Mouse (Mus musculus): ENCODE measurements at regions not wholly inside any gene's neighbourhood (a gene's known extent, or its start where the extent isn't known, plus 50 kb on each side); places are given as distances from the start of the nearest gene placed in this dataset.

GRCm38 (mm10) chr16:8246445-8246844 lies 178.5 kb downstream of the Tmem114 start:
- H3K9ac ChIP-seq = no peak overlapping the region
- no peaks in the 10 kb centered on the region for H3K36me3 ChIP-seq
- no peak overlapping the region for H3K4me3 ChIP-seq
- H3K4me2 ChIP-seq = no peak overlapping the region
- no peaks in the 10 kb centered on the region for H3K4me1 ChIP-seq
- 85% methylated on average over 3 of the region's 3 CpGs for WGBS
- H3K27ac ChIP-seq = no peak overlapping the region
- no peaks in the 10 kb centered on the region for H3K9me3 ChIP-seq
- no peaks in the 10 kb centered on the region for H3K27me3 ChIP-seq
- no peak for ATAC-seq (ENCODE audit: insufficient number of reproducible peaks, low FRiP score, low TSS enrichment, low read depth)

- ATAC-seq (ENCODE audit: insufficient number of reproducible peaks, low FRiP score, low TSS enrichment, low read depth) = no peak
- Histone ChIP-seq H3K27ac (no peak overlapping the region), H3K36me3 (no peaks in the 10 kb centered on the region), H3K9ac (no peak overlapping the region), H3K4me3 (no peak overlapping the region), H3K4me1 (no peaks in the 10 kb centered on the region), H3K9me3 (no peaks in the 10 kb centered on the region), H3K27me3 (no peaks in the 10 kb centered on the region), H3K4me2 (no peak overlapping the region)
- WGBS = 75% methylated on average over 3 of the region's 3 CpGs
Observed at GRCm38 (mm10) chr16:8245612-8246011, 179.3 kb downstream of the Tmem114 start.

- Histone ChIP-seq H3K4me3 (no peak overlapping the region), H3K9me3 (no peaks in the 10 kb centered on the region), H3K27ac (no peak overlapping the region), H3K9ac (no peak overlapping the region), H3K4me2 (no peak overlapping the region), H3K4me1 (no peaks in the 10 kb centered on the region), H3K36me3 (no peaks in the 10 kb centered on the region), H3K27me3 (no peaks in the 10 kb centered on the region)
- no peak for ATAC-seq (ENCODE audit: insufficient number of reproducible peaks, low FRiP score, low TSS enrichment, low read depth)
- 89% methylated on average over 1 of the region's 1 CpGs for WGBS
Observed at GRCm38 (mm10) chr16:8234351-8234750, 190.6 kb downstream of the Tmem114 start.

- H3K36me3 ChIP-seq = no peaks in the 10 kb centered on the region
- ATAC-seq (ENCODE audit: insufficient number of reproducible peaks, low FRiP score, low TSS enrichment, low read depth) = no peak
Observed at GRCm38 (mm10) chr16:8232079-8232478, 192.9 kb downstream of the Tmem114 start.

GRCm38 (mm10) chr16:8223625-8224300 lies 201.2 kb downstream of the Tmem114 start:
- no peak overlapping the region for H3K4me2 ChIP-seq
- H3K9ac ChIP-seq = no peak overlapping the region
- H3K4me3 ChIP-seq = no peak overlapping the region
- H3K36me3 ChIP-seq = no peaks in the 10 kb centered on the region
- WGBS = 14% methylated on average over 10 of the region's 10 CpGs
- no peaks in the 10 kb centered on the region for H3K27me3 ChIP-seq
- H3K27ac ChIP-seq = no peak overlapping the region
- no peaks in the 10 kb centered on the region for H3K4me1 ChIP-seq
- H3K9me3 ChIP-seq = no peaks in the 10 kb centered on the region
- no peak for ATAC-seq (ENCODE audit: insufficient number of reproducible peaks, low FRiP score, low TSS enrichment, low read depth)

More at GRCm38 (mm10) chr16:8232079-8232478, 192.9 kb downstream of the Tmem114 start:
- no peaks in the 10 kb centered on the region for H3K4me1 ChIP-seq
- no peak overlapping the region for H3K4me2 ChIP-seq
- no peaks in the 10 kb centered on the region for H3K27me3 ChIP-seq
- 40% methylated on average over 4 of the region's 4 CpGs for WGBS
- no peak overlapping the region for H3K9ac ChIP-seq
- H3K4me3 ChIP-seq = no peak overlapping the region
- H3K27ac ChIP-seq = no peak overlapping the region
- no peaks in the 10 kb centered on the region for H3K9me3 ChIP-seq

GRCm38 (mm10) chr16:8208251-8209181 lies 216.4 kb downstream of the Tmem114 start:
- Histone ChIP-seq H3K27ac (peak overlapping the region; percentile 33; the same call in 1 of the 2 replicates), H3K4me2 (no peak overlapping the region), H3K4me3 (no peak overlapping the region), H3K9me3 (no peaks in the 10 kb centered on the region), H3K4me1 (0 out of 2 replicates have a peak, but pooled peaks cover 4% of the 10 kb centered on the region), H3K36me3 (no peaks in the 10 kb centered on the region), H3K27me3 (no peaks in the 10 kb centered on the region), H3K9ac (no peak overlapping the region)
- WGBS = 62% methylated on average over 8 of the region's 8 CpGs
- no peak for ATAC-seq (ENCODE audit: insufficient number of reproducible peaks, low FRiP score, low TSS enrichment, low read depth)

GRCm38 (mm10) chr16:8205014-8205413 lies 219.9 kb downstream of the Tmem114 start:
- H3K4me3 ChIP-seq = no peak overlapping the region
- 0 out of 2 replicates have a peak, but pooled peaks cover 4% of the 10 kb centered on the region for H3K4me1 ChIP-seq
- H3K9ac ChIP-seq = no peak overlapping the region
- no peak overlapping the region for H3K27ac ChIP-seq
- no peaks in the 10 kb centered on the region for H3K36me3 ChIP-seq
- no peaks in the 10 kb centered on the region for H3K9me3 ChIP-seq
- H3K4me2 ChIP-seq = no peak overlapping the region
- no peaks in the 10 kb centered on the region for H3K27me3 ChIP-seq
- ATAC-seq (ENCODE audit: insufficient number of reproducible peaks, low FRiP score, low TSS enrichment, low read depth) = no peak
- 43% methylated on average over 5 of the region's 5 CpGs for WGBS

- Histone ChIP-seq H3K4me2 (no peak overlapping the region), H3K4me3 (no peak overlapping the region), H3K27ac (no peak overlapping the region), H3K36me3 (no peaks in the 10 kb centered on the region), H3K9me3 (no peaks in the 10 kb centered on the region), H3K9ac (no peak overlapping the region), H3K27me3 (no peaks in the 10 kb centered on the region), H3K4me1 (0 out of 2 replicates have a peak, but pooled peaks cover 4% of the 10 kb centered on the region)
- no peak for ATAC-seq (ENCODE audit: insufficient number of reproducible peaks, low FRiP score, low TSS enrichment, low read depth)
- WGBS = 86% methylated on average over 3 of the region's 3 CpGs
Observed at GRCm38 (mm10) chr16:8201306-8201705, 223.6 kb downstream of the Tmem114 start.

- Histone ChIP-seq H3K27ac (no peak overlapping the region), H3K4me3 (no peak overlapping the region), H3K9me3 (no peaks in the 10 kb centered on the region), H3K9ac (no peak overlapping the region), H3K36me3 (no peaks in the 10 kb centered on the region), H3K4me2 (no peak overlapping the region), H3K27me3 (no peaks in the 10 kb centered on the region), H3K4me1 (no peaks in the 10 kb centered on the region)
- ATAC-seq (ENCODE audit: insufficient number of reproducible peaks, low FRiP score, low TSS enrichment, low read depth) = no peak
- WGBS = 56% methylated on average over 12 of the region's 12 CpGs
Observed at GRCm38 (mm10) chr16:8198771-8199562, 226.0 kb downstream of the Tmem114 start.

- no peak for ATAC-seq (ENCODE audit: insufficient number of reproducible peaks, low FRiP score, low TSS enrichment, low read depth)
- H3K9ac ChIP-seq = no peak overlapping the region
- no peak overlapping the region for H3K4me3 ChIP-seq
- H3K27me3 ChIP-seq = no peaks in the 10 kb centered on the region
- whole genome bisulfite sequencing = 77% methylated on average over 6 of the region's 6 CpGs
- no peaks in the 10 kb centered on the region for H3K4me1 ChIP-seq
- no peak overlapping the region for H3K27ac ChIP-seq
- H3K9me3 ChIP-seq = no peaks in the 10 kb centered on the region
- no peak overlapping the region for H3K4me2 ChIP-seq
- no peaks in the 10 kb centered on the region for H3K36me3 ChIP-seq
Observed at GRCm38 (mm10) chr16:8189472-8190240, 235.3 kb downstream of the Tmem114 start.

- H3K27ac ChIP-seq = no peak overlapping the region
- H3K9ac ChIP-seq = no peak overlapping the region
- H3K36me3 ChIP-seq = no peaks in the 10 kb centered on the region
- no peaks in the 10 kb centered on the region for H3K27me3 ChIP-seq
- no peak for ATAC-seq (ENCODE audit: insufficient number of reproducible peaks, low FRiP score, low TSS enrichment, low read depth)
- no peak overlapping the region for H3K4me2 ChIP-seq
- H3K4me1 ChIP-seq = no peaks in the 10 kb centered on the region
- 73% methylated on average over 1 of the region's 1 CpGs for WGBS
- no peak overlapping the region for H3K4me3 ChIP-seq
- no peaks in the 10 kb centered on the region for H3K9me3 ChIP-seq
Observed at GRCm38 (mm10) chr16:8189071-8189470, 235.9 kb downstream of the Tmem114 start.

Data from limb, embryonic 15.5 days (tissue).